Mouse (Mus musculus) activated CD4-positive, CD25-positive, alpha-beta regulatory T cell, adult 4 months (primary cell): ENCODE measurements around the gene Pnpt1. TPM values are rescaled to one million over a fixed set of nuclear protein-coding genes. Genes with fewer than 3 reads are reported as not detected.

Source experiments
- ATAC-seq: one replicate; pipeline ENCODE4 v1.8.0; 2017
- polyA plus RNA-seq, 2 experiments: library from polyadenylated mRNA; unstranded; fragments of 100-300 nt; shearing (Covaris generic); gene quantifications; one replicate each; pipeline ENCODE4 v1.2.1; 2017

Gene Pnpt1
- polyA plus RNA-seq, result 10 to 100 TPM; 31.6 to 40.2 TPM

- peak; percentile 99 for ATAC-seq
These were observed at the start of gene Pnpt1 for GRCm38 (mm10) chr11:29130385-29131355. Gene Pnpt1, plus strand, starts transcription at chr11:29130744.

- no peak for ATAC-seq
These were observed 38.1 kb upstream of the Pnpt1 start for GRCm38 (mm10) chr11:29092403-29092802.

- no peak for ATAC-seq
These were observed 31.6 kb upstream of the Pnpt1 start for GRCm38 (mm10) chr11:29098926-29099325.

GRCm38 (mm10) chr11:29129862-29130384 is 621 bp upstream of the Pnpt1 start:
- peak; percentile 2 for ATAC-seq

GRCm38 (mm10) chr11:29140671-29141070 is 10.1 kb downstream of the Pnpt1 start:
- no peak for ATAC-seq

- no peak for ATAC-seq
These were observed 18.4 kb downstream of the Pnpt1 start for GRCm38 (mm10) chr11:29148901-29149300.

GRCm38 (mm10) chr11:29163569-29163968 is 33.0 kb downstream of the Pnpt1 start:
- no peak for ATAC-seq

- ATAC-seq, result peak; percentile 57
These were observed 41.4 kb downstream of the Pnpt1 start for GRCm38 (mm10) chr11:29171959-29172391.

- ATAC-seq, result peak; percentile 85
These were observed 42.1 kb downstream of the Pnpt1 start, which contains the start of gene Ppp4r3b for GRCm38 (mm10) chr11:29172563-29173124. Gene Ppp4r3b, plus strand, starts transcription at chr11:29172890.

GRCm38 (mm10) chr11:29173125-29173631 is 42.6 kb downstream of the Pnpt1 start:
- peak; percentile 50 for ATAC-seq

- no peak for ATAC-seq
These were observed 43.3 kb downstream of the Pnpt1 start for GRCm38 (mm10) chr11:29173706-29174436.

- ATAC-seq, result no peak
These were observed 48.8 kb downstream of the Pnpt1 start for GRCm38 (mm10) chr11:29179319-29179718.

GRCm38 (mm10) chr11:29180657-29181056 is 50.1 kb downstream of the Pnpt1 start:
- ATAC-seq, result no peak

- no peak for ATAC-seq
These were observed 51.2 kb downstream of the Pnpt1 start for GRCm38 (mm10) chr11:29181751-29182150.

GRCm38 (mm10) chr11:29188981-29189380 is 58.4 kb downstream of the Pnpt1 start:
- no peak for ATAC-seq

- no peak for ATAC-seq
These were observed 73.1 kb downstream of the Pnpt1 start for GRCm38 (mm10) chr11:29203653-29204052.

- ATAC-seq, result no peak
These were observed 79.2 kb downstream of the Pnpt1 start for GRCm38 (mm10) chr11:29209774-29210173.

Other genes starting within 250 kb of the Pnpt1 start
- gene Ppp4r3b, start 42.1 kb downstream of the Pnpt1 start, polyA plus RNA-seq, result 100 to 1,000 TPM; 111 to 115 TPM
- 10 to 100 TPM; 29.6 to 32.0 TPM for gene Cfap36, start 116.7 kb downstream of the Pnpt1 start, polyA plus RNA-seq
- under 1 TPM; 0.51 to 0.63 TPM for gene Ccdc88a, start 242.9 kb downstream of the Pnpt1 start, polyA plus RNA-seq